Mouse (Mus musculus) liver, adult 2 months (tissue): ENCODE measurements around the gene Fgd6. TPM values are rescaled to one million over a fixed set of nuclear protein-coding genes. Genes with fewer than 3 reads are reported as not detected.

Experiments used
- DNase-seq: peaks from one replicate; pipeline ENCODE4 v3.0.0-alpha.2; 2011; ENCODE audit warnings: low read depth, low spot score; ENCODE audit errors: extremely low read depth
- H3K27ac ChIP-seq: fragments of 200-500 bp; replicated peaks from 2 replicates; pipeline ENCODE4 v1.5.1; 2012; ENCODE audit warnings: low read depth, mild to moderate bottlenecking, control low read depth, inconsistent platforms, low read length; ENCODE audit not compliant: insufficient read depth
- H3K27me3 ChIP-seq: fragments of 200-500 bp; 2 replicates; pipeline ENCODE4 v1.6.1; 2012; ENCODE audit warnings: mild to moderate bottlenecking, moderate library complexity, low read length, inconsistent platforms; ENCODE audit not compliant: control insufficient read depth, insufficient read depth
- H3K36me3 ChIP-seq: fragments of 200-500 bp; 2 replicates; pipeline ENCODE4 v1.6.1; 2012; ENCODE audit warnings: low read length, inconsistent platforms; ENCODE audit not compliant: control insufficient read depth, insufficient read depth
- H3K4me1 ChIP-seq: fragments of 200-500 bp; 2 replicates; pipeline ENCODE4 v1.6.1; 2011; ENCODE audit warnings: low read length; ENCODE audit not compliant: control insufficient read depth, insufficient read depth
- H3K4me3 ChIP-seq: fragments of 200-500 bp; 2 replicates; pipeline ENCODE4 v1.5.1; 2011; ENCODE audit warnings: low read depth, mild to moderate bottlenecking, control low read depth, low read length, moderate library complexity; ENCODE audit not compliant: insufficient read depth
- H3K79me2 ChIP-seq: fragments of 200-500 bp; 2 replicates; pipeline ENCODE4 v1.6.1; 2012; ENCODE audit warnings: inconsistent platforms, mild to moderate bottlenecking, low read length, moderate library complexity; ENCODE audit not compliant: control insufficient read depth, insufficient read depth
- H3K9ac ChIP-seq: fragments of 200-500 bp; 2 replicates; pipeline ENCODE4 v1.6.1; 2012; ENCODE audit warnings: low read depth, mild to moderate bottlenecking, control low read depth, inconsistent platforms, low read length
- CTCF ChIP-seq: fragments of 200-500 bp; IDR thresholded peaks from 2 replicates; pipeline ENCODE4 v1.5.1; 2011; ENCODE audit warnings: low read depth, low read length, control low read depth
- POLR2A ChIP-seq: fragments of 200-500 bp; IDR thresholded peaks from 2 replicates; pipeline ENCODE4 v1.6.1; 2011; ENCODE audit warnings: low read length, control low read depth; ENCODE audit not compliant: insufficient read depth; ENCODE audit errors: extremely low read depth
- WGBS: fragments of 180-500 bp; shearing (Covaris S2); methylation state at CpG from one replicate; pipeline ENCODE4 v1.1.7; 2018; 5-methylcytosine and 5-hydroxymethylcytosine counted together
- polyA plus RNA-seq: library from polyadenylated mRNA; depleted of rRNA; stranded (reverse); fragments of >200 nt; gene quantifications from 2 replicates; pipeline ENCODE4 v1.2.3, GENCODE M21; 2012
- total RNA-seq: library from RNA; depleted of rRNA; stranded (reverse); fragments of >200 nt; gene quantifications from 2 replicates; pipeline ENCODE4 v1.2.3, GENCODE M21; 2014

The Fgd6 gene
- total and polyA plus RNA-seq, 2 experiments, result 4.2 to 17.2 TPM

DNA sequence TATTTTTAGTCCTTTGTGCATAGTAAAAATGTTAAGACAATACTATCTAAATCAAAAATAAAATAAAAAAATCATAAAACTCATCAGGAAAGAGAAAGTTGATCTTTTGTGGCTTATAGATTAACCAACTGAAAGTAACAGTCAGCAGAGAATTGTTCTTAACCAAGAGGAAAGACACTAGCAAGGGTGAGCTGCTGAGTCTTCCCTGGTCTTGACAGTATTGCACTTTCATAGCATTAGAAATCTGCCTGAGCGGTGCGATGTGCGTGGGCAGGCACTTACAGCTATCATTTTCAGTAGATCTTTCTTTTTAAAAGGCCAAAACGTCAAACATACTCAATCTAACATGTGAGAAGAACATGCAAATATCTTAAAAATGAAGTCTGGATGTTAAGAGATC lies 14.7 kb upstream of the Fgd6 start:
- H3K79me2 ChIP-seq, result peaks cover 16% of the 10 kb centered on the region
- no peak overlapping the region for H3K9ac ChIP-seq
- no peaks in the 10 kb centered on the region for H3K27me3 ChIP-seq
- no peaks in the 10 kb centered on the region for H3K36me3 ChIP-seq
- H3K4me1 ChIP-seq, result peaks cover 2% of the 10 kb centered on the region; the same call in 1 of the 2 replicates
- DNase-seq, result no peak
- no peak overlapping the region for H3K4me3 ChIP-seq
- TF ChIP-seq CTCF (no peak), POLR2A (no peak)
- H3K27ac ChIP-seq, result no peak overlapping the region
- 90% methylated on average over 4 of the region's 4 CpGs for WGBS

DNA sequence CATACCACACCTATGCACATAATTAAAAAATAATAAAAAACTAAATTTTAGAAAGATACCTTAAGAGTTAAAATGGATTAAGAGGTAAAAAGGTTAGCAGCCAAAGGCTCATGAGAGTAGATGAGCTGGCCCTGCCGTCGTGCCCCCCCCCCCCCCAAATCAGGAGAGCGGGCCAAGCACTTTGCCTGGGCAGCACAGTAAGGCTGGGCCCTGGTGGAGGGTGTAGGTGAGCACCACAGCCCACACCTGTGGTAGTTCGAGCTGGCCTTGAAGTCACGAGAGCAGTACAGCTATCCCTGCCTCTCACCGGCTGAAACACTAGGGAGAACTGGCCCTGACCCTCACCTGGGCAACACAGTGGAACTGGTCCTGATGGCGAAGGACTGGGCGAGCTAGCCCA lies 10.7 kb upstream of the Fgd6 start:
- H3K4me1 ChIP-seq, result peaks cover 2% of the 10 kb centered on the region; the same call in 1 of the 2 replicates
- H3K9ac ChIP-seq, result no peak overlapping the region
- H3K27ac ChIP-seq, result no peak overlapping the region
- no peak overlapping the region for H3K4me3 ChIP-seq
- WGBS, result 94% methylated on average over 8 of the region's 8 CpGs
- DNase-seq, result no peak
- H3K27me3 ChIP-seq, result no peaks in the 10 kb centered on the region
- no peak for TF ChIP-seq CTCF
- TF ChIP-seq POLR2A, result no peak
- H3K79me2 ChIP-seq, result peaks cover 19% of the 10 kb centered on the region
- H3K36me3 ChIP-seq, result 0 out of 2 replicates have a peak, but pooled peaks cover 2% of the 10 kb centered on the region

DNA sequence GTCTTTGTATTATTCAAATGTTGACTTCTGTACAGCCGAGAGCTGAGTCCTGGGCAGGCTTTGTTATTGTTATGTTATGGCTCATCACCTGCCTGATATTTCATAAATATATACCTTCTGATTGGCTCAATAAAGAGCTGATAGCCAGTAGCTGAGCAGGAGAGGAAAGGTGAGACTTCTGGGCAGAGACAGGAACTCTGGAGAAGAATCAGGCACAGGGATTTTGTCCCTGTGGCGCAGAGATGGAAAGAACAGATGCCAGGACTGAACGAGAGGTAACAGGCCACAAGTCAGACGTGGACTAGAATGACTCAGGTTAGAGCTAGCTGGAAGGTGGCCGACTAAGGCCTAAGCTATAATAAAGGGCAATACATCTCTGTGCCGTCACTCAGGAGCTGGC lies 7.3 kb upstream of the Fgd6 start:
- DNase-seq, result no peak
- H3K4me1 ChIP-seq, result no peaks in the 10 kb centered on the region
- H3K9ac ChIP-seq, result no peak overlapping the region
- WGBS, result 81% methylated on average over 6 of the region's 6 CpGs
- TF ChIP-seq CTCF, result no peak
- TF ChIP-seq POLR2A, result no peak
- H3K27ac ChIP-seq, result no peak overlapping the region
- H3K36me3 ChIP-seq, result 0 out of 2 replicates have a peak, but pooled peaks cover 2% of the 10 kb centered on the region
- no peaks in the 10 kb centered on the region for H3K27me3 ChIP-seq
- H3K4me3 ChIP-seq, result no peak overlapping the region
- H3K79me2 ChIP-seq, result peaks cover 20% of the 10 kb centered on the region

DNA sequence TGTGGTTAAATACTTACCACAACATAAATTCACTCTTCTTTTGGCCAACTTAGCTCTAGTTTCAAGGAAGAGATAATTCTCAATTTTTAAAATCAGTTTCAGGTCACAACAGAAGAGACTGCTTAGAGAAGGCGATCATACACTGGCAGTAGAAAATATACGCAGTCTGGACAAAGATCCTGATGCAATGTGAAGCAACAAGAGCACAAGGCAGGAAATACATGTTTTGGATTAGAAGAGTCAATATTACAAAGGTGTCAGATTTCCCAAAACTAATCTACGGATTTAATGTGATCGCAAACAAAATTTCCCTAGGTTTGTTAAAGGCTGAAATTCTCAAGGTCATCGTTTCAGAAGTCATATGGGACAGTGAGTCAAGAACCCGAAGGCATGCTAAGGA lies 4.6 kb upstream of the Fgd6 start:
- no peaks in the 10 kb centered on the region for H3K27me3 ChIP-seq
- H3K4me3 ChIP-seq, result no peak overlapping the region
- DNase-seq, result no peak
- peaks cover 19% of the 10 kb centered on the region; the same call in 1 of the 2 replicates for H3K79me2 ChIP-seq
- H3K4me1 ChIP-seq, result peaks cover 3% of the 10 kb centered on the region; the same call in 1 of the 2 replicates
- TF ChIP-seq CTCF (no peak), POLR2A (no peak)
- H3K27ac ChIP-seq, result no peak overlapping the region
- WGBS, result 92% methylated on average over 6 of the region's 6 CpGs
- no peak overlapping the region for H3K9ac ChIP-seq
- H3K36me3 ChIP-seq, result 0 out of 2 replicates have a peak, but pooled peaks cover 2% of the 10 kb centered on the region

DNA sequence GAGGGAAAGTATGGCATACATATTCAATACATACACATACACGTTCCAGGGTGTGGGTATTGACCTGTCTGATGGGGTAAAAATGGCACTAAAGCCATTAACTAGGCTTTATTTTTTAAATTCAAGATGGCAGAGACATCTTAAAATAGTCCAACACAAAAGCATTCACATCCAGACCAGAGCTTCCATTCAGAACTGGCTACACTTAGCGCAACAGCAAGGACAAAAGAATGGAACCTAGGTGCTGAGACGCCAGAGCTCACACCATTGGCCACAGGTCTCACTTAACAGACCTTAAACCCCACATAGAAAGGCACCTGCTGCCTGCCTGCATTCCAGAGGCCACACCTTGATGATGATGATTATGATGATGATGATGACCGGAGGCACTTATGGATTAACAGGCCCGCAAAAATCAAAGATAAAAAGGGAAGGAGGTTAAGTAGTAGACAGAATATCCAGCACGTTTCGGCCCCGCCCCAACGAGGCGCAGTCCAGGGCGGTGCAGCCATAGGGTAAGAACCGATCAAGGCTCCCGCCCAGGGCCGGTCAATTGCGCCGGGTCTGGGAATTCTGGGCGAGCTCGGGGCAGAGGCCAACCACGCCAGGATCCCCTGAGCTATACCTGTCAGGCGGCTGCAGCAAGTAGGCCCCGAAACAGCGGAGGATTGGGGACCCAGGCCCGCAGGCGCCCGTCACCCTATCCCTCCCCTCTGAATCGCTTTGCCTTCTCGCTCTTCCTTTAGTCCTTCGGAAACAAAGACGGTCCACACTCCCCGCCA lies 734 bp upstream of the Fgd6 start:
- Histone ChIP-seq H3K4me1 (peaks cover 14% of the 10 kb centered on the region), H3K27ac (peak overlapping the region; percentile 51), H3K9ac (peak overlapping the region; percentile 83), H3K36me3 (no peaks in the 10 kb centered on the region), H3K79me2 (peaks cover 28% of the 10 kb centered on the region; the same call in 1 of the 2 replicates), H3K4me3 (peak overlapping the region; percentile 86), H3K27me3 (no peaks in the 10 kb centered on the region)
- 2% methylated on average over 30 of the region's 30 CpGs for WGBS
- DNase-seq, result peak; percentile 44
- 0 out of 2 replicates have a peak, but pooled peaks have one; percentile 7 for TF ChIP-seq POLR2A
- no peak for TF ChIP-seq CTCF

DNA sequence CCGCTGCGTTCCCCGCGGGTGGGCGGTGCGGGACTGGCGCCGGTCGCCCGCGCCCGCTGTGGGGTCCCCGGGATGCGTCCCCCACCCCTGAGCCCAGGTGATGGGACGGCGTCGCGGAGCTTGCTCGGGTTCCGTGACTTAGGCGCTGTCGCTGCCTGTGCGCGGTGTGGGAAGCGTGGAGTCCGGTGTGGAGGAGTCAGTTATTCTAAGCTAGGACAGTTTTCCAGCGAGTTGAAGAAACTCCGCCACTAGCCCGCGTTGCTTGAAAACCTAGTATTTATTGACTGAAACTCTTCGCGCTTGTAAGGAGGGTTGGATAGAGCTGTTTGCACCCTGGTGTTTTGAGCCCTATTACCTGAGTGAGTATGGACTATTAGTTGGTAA lies 566 bp downstream of the Fgd6 start:
- under 1% methylated on average over 32 of the region's 32 CpGs for WGBS

More for the DNA sequence above, 566 bp downstream of the Fgd6 start:
- H3K27ac ChIP-seq, result peak overlapping the region; percentile 96
- H3K4me3 ChIP-seq, result peak overlapping the region; percentile 80
- peak overlapping the region; percentile 97 for H3K9ac ChIP-seq
- no peaks in the 10 kb centered on the region for H3K36me3 ChIP-seq
- DNase-seq, result peak; percentile 43
- peaks cover 16% of the 10 kb centered on the region for H3K4me1 ChIP-seq
- H3K79me2 ChIP-seq, result peaks cover 31% of the 10 kb centered on the region; the same call in 1 of the 2 replicates
- no peaks in the 10 kb centered on the region for H3K27me3 ChIP-seq
- TF ChIP-seq POLR2A, result no peak
- no peak for TF ChIP-seq CTCF
